Mouse (Mus musculus) adrenal gland (tissue): ENCODE measurements around the gene Myo5a.

ENCODE experiments used
- intact Hi-C: fragments of 180-260 bp; cut with DNase I; formaldehyde crosslinking; loops from one replicate; pipeline ENCODE4 v1.15.1; 2025

Myo5a gene

DNA sequence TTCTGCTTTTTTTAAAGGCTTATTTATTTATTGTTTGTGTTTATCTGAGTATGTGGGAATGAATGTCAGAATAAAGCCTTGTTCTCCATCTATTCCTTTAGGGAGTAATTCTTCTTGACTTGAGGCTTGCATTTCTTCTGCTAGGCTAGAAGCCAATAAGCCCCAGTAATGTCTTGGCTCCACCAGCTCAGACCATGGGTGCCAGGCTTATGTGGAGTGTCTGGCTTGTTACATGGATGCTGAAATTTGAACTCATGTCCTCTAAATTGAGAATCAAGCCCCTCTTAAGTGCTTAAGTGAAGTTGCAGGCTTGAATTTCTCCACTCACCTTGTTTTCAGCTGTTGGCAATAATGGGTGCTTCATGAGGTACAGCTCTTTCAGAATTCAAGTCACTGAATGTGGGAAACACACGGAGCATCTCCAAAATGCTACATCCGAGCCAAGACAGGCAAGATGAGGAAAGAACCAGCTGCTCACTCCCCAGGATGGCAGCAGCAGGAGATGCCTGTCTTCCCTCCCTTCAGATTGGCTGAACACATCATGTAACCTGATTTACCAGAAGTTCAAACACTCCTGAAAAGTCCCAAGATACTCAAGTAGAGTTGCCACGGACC, 116.9 kb downstream of the Myo5a start:
- intact Hi-C loops = no loop called here

DNA sequence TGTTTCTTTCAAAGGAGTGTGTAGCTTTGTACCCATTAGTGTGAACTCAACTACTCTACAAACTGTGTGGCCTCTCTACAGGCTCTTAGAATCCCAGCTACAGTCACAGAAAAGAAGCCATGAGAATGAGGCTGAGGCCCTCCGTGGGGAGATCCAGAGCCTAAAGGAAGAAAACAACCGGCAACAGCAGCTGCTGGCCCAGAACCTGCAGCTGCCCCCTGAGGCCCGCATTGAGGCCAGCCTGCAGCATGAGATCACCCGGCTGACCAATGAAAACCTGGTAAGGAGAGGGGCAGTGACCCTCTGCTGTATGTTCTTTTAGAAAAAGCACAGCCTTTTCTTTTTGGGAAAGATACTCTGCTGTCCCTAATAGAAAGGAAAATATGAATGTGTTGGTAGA, 123.0 kb downstream of the Myo5a start:
- intact Hi-C loops = loop anchor here (10.0 kb wide), 2 partner anchors 119 to 289 kb away; partner anchors contain the start of gene Myo5a

GRCm38 (mm10) chr9:75196335-75196734, 125.5 kb downstream of the Myo5a start:
- intact Hi-C loops = loop anchor here (10.0 kb wide), 2 partner anchors 122 to 292 kb away; partner anchors contain the start of gene Myo5a

- intact Hi-C loops = loop anchor here (10.0 kb wide), 2 partner anchors 122 to 292 kb away; partner anchors contain the start of gene Myo5a
Observed at GRCm38 (mm10) chr9:75197297-75197696, 126.5 kb downstream of the Myo5a start.

GRCm38 (mm10) chr9:75201506-75201905, 130.7 kb downstream of the Myo5a start:
- intact Hi-C loops = no loop called here

DNA sequence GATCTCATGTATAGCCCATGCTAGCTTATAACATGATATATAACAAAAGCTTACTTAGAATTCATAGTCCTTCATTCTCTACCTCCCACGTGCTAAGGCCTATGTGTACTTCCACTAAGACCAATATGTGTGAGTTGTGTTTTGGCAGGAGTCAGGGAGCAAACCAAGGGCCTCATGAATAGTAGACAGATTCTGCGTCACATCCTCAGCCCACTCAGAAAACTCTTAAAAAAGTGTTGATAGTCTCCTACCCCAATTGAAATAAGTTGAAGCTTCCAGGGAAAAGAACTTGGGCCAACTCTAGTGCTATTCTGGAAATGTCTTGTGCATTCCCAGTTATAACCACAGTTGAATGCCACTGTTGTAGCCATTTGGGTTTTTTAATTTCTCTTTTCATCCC, 131.2 kb downstream of the Myo5a start:
- intact Hi-C loops = no loop called here

DNA sequence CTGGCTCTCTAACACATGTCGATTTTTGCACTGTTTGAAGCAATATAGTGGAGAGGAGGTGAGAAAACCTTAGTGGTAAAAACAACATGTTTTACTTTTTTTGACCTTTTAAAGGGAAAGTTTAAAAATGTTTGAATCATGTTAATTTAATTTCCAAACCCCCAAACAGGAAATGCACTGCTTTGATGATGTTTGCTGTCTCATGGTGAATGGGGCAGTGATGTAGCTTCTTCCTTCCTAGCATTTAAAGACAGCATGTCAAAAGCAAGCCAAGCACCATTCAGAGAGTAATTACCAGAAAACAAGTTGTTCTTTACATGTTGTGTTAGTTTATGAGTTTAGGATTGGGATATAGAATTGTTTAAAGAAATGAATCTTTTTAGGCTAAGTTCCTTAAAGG, 138.4 kb downstream of the Myo5a start:
- intact Hi-C loops = no loop called here

DNA sequence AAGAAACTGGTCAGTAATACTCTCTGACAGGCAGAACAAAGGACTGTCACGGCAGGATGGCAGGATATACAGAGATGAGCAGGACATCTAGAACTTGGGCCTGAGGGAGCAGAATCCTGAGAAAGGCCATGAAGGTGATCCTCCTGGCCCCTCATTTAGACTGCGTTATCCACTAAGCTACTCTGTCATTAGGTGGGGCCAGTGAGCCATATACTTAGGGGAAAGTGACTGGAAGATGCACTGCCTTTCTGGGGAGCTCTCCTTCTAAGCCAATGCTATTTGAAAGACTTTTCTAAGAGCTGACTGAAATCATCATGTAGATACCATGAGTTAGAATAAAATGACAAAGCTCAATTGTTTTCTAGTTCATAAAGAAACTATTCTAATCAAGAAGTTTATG, 139.5 kb downstream of the Myo5a start:
- intact Hi-C loops = no loop called here

DNA sequence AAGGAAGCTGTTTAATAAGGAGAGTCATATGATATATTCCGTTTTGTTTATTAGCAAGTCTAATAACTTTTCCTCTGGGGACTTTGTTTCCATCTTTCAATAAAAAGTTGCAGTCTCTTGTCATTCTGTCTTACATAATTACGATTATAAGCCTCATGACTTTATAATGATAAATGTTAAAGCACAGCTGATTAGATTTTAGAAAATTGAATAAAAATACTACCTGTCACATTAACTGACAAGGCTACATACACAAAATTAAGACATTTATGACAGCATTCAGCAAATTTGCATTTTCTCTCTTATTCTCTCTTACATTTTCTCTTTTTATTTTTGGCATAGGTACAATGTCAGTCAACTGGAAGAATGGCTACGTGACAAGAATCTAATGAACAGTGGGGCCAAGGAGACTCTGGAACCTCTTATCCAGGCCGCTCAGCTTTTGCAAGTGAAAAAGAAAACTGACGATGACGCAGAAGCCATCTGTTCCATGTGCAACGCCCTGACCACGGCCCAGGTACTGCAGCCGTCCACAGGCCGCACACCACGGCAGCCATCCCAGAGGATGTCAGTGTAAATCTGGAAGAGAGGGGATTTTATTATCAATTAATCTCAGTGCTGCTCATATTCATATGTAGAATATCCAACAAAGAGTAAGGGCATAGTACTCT, 144.1 kb downstream of the Myo5a start:
- intact Hi-C loops = no loop called here

DNA sequence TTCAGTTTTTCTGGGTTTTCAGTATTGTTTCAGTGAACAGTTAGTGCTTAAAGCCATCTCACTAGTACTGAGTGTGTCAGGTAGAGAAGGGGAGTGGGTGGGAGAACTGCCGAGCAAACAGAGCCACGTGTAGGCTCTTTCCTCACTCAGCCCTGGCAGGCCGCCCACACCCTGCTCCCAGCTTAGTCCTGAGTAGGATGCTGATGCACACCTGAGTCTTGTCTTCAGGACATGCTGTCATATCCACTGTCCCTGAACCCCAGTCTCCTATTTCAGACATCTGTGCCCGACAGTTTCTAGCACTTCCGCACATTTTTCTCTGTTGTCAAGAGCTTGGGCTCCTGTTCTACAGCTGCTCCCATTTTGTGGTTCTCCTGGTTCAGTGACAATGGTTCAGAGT, 149.1 kb downstream of the Myo5a start:
- intact Hi-C loops = no loop called here

- intact Hi-C loops = no loop called here
Observed at GRCm38 (mm10) chr9:75221420-75222287, 150.8 kb downstream of the Myo5a start.

DNA sequence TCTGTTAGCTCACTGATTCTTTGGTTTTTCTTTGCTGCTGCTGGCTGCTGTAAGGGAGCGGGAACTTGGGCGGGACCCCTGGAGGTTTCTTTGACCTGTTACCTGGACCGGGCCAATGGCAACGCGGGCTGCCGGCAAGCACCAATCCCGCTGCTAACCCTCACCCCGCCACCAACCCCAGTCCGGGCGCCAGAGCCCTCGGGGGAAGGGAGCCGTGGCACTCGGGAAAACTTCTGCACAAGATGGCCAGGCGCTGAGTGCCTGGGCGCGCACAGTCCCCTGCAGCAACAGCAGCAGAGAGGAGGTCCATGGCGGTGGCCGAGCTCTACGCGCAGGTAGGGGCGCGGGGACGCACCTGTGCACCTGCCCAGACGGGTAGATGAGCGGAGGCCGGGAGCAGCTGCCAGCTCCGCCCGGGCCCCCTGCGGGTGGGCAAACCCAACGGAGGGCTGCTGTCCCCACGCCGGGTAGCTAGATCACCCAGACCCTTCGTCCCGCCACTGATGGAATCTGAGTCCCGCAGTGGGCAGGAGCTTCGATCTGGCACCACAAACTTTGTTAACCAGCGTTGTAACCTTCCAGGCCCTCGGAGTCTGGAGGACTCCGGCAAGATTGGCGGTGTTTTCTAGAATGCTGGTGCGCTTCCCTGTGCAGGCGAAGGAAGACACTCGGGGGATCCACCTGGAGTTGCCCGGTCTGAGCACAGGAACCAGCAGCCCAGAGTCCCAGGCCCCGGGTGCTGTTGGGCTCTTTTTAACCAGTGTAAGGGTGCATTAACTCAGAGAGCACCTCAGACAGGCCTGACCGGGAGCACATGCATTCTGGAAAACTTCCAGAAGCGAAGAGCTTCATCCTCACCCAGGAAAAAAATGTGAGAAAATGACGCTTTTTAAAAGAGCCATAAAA, 161.3 kb downstream of the Myo5a start, which contains the start of gene Myo5c:
Gene Myo5c (plus strand): TSS at position 180 of the 906 bp plus-strand sequence.
- intact Hi-C loops = no loop called here

DNA sequence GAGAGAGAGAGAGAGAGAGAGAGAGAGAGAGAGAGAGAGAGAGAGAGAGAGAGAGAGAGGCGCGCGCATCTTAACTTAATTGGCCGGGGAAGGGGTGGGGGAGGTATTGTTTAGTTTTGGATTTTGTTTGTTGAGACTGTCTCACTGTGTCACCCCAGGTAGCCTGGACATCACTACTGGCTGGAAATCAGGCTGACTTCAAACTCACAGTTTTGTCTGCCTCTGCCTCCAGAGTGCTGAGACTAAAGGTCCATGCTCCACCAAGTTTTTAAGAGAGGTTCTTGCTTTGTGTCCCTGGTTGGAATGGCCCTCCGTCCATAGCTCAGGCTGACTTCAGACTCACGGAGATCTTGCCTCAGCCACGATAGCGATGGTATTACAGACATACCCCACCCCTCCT, 162.0 kb downstream of the Myo5a start:
- intact Hi-C loops = no loop called here

- intact Hi-C loops = no loop called here
Observed at GRCm38 (mm10) chr9:75234271-75234741, 163.5 kb downstream of the Myo5a start.

DNA sequence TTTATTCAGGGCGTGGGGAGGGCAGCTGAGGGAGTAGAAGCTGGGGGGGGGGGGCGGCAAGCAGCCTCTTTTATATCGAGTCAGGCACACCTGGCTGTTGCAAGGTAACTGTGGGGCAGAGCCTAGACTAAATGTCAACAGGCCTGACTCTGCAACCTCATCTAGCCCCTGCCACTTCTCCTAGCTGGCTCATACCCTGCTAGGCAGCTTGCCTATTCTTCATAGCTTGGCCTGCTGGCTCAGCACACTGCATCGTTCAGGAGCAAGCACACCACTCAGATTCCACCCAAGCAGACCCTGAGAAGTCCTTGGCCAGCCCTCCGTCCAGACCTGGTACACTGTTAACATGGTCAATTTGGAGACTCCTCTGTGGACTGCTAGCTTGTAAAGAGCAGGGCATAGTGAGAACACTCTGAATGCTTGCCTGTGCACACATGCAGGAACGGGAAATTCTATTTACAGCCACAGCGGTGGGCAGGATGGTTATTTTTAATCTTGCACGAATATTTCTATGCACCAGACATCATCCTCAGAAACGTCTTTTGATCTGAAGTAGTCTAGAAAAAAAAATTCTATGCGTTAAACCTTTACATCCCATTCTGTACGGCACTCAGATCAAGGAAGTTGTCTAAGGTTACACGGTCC, 164.3 kb downstream of the Myo5a start:
- intact Hi-C loops = no loop called here

DNA sequence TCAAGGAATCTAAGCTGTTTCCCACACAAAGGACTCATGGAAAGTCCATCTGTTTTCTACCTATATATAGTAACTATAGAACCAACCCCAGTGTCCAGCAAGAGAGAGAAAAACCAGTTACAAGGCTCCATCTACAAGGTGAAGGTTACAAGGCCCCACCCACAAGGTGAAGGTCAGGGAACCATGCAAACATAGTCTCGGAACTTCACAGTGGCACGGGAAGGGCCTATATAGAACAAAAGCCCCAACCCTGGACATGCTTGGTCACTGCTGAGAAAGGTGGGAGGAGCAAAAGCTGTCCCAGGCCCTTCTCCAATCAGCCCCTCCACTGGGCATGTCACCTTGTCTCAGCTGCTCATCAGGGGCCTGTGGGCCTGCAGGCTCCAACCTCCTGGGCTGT, 164.9 kb downstream of the Myo5a start:
- intact Hi-C loops = no loop called here

- intact Hi-C loops = no loop called here
Observed at GRCm38 (mm10) chr9:75236416-75237308, 165.8 kb downstream of the Myo5a start.

GRCm38 (mm10) chr9:75238179-75238578, 167.4 kb downstream of the Myo5a start:
- intact Hi-C loops = no loop called here

GRCm38 (mm10) chr9:75243052-75243451, 172.2 kb downstream of the Myo5a start:
- intact Hi-C loops = no loop called here
